Mouse (Mus musculus) CD4-positive, CD25-positive, alpha-beta regulatory T cell, adult 9 weeks (primary cell): Measurements from ENCODE around the gene Hemk1. TPM values are rescaled to one million over a fixed set of nuclear protein-coding genes. Genes with fewer than 3 reads are reported as not detected.

Source experiments
- polyA plus RNA-seq: library from polyadenylated mRNA; unstranded; fragments of 100-300 nt; shearing (Covaris generic); gene quantifications from one replicate; pipeline ENCODE4 v1.2.1, GENCODE M21; 2017

Gene Hemk1
- polyA plus RNA-seq: 31.5 TPM

DNA sequence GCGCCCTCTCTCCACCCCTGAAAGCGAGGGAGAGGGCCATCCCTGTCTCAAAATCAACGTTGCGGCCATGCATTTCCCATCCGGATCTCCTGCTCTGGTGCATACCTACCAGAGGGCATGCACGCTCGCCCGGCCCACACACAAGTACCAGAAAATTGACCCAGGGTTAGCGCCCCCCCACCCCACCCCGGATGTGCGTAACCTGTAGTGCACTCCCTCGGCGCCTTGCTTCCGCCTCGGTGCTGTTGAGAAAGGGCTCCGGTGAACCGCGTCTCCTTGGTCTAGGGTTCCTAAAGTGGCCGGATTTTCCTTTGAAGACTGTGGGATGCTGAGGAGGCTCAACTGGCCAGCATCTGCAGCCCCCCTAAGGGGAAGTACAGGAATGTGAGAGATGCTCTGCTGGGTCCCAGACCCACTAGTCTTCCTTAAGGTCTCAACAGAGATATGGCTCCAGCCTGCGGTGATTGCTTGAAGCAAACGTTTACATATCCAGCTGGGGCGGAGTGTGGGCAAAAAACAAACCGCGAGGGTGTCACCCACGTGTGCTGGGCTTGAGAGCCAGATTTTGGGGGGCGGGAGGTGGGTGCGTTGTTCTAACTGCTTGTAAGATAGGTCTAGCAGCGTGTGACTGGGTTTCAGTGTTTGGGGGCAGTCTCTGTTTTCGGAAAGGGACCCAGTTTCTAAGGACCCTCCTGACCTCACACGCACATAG, at the start of gene Hemk1:
TSS of gene Hemk1 (minus strand) at position 179 of the 712 bp plus-strand sequence.

DNA sequence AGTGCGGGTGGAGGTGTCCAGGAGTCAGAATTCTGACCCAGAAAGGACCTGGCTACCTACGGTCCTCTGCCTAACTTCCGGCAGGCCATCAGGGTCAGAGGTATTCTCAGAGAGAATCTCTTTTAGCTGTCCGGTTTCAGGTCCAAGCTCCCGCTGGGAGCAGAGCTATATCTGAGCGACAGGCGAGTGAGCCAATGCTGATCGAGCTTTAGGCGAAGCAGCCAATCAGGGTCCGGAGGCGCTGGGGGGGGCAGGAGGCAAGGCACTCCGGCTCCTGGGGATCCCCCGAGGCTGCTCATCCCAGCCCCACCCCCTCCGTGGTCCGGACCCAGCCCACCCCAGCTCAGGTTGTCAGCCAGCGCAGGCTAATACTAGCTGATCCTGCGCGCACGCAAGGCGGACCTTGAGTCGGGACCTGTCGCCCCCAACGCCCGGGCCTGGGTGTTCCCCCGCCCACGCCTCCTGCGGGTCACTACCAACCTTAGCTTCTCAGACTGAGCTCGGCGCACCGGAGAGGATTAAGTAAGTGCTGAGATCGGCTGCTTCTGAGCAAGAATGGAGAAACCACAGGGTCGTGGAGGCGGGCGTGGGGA, 2.2 kb upstream of the Hemk1 start, which contains the start of gene 6430571L13Rik:
TSS of gene 6430571L13Rik (plus strand) at position 336 of the 593 bp plus-strand sequence.

DNA sequence AAGGTAGTCTGAATTCAATTTTAAA, 42.3 kb downstream of the Hemk1 start, which contains the start of gene Cish:
TSS of gene Cish (plus strand) at position 11 of the 25 bp plus-strand sequence.

DNA sequence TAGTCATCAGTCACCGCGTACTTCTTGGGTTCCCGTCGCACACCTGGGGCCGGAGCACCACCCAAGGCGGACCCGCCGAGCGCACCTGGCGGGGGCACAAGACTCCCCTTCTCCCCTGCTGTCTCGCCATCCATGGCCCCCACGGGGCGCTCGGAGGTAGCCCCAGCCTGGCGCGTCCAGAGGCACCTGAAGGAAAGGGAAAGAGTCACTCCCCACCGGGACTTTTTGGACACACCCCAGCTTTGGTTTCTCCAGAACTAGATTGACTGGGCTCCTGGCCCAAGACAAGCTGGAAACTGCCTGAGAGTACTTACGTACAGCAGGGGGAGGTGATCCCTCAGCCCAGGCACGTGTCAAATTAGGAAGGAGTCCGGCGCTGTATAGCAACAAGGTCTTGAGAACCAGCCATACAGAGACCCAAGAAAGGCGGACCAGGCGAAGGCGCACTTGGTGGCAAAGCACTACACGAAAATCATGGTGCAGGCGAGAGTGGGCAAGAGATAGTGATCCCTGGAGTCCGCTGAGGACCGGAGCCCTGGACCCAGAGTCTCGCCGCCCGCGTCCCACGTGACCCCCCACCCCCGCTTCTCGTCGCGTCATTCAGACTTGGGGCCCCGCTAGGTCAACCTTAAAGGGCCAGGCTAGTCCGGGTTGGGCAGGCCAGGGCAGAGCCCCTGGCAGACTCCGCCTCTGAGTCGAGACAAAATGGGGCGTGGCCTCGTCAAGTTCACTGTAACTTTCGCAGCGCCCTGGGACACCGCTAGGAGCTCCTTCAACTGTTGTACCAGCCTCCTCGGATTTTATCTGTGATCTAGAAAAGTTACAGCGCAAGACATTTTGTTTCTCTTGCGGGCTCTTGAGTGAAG, 48.7 kb downstream of the Hemk1 start, which contains the start of gene Mapkapk3:
TSS of gene Mapkapk3 (minus strand) at position 667 of the 866 bp plus-strand sequence.

Other genes with a start within 250 kb of the Hemk1 start
- 0.10 TPM for gene Dock3, start 106.4 kb downstream of the Hemk1 start, polyA plus RNA-seq
- 135 TPM for gene Mapkapk3, start 48.5 kb downstream of the Hemk1 start, polyA plus RNA-seq
- 235 TPM for gene Cish, start 42.3 kb downstream of the Hemk1 start, polyA plus RNA-seq
- 3.0 TPM for gene 6430571L13Rik, start 2.3 kb upstream of the Hemk1 start, polyA plus RNA-seq
- gene Cacna2d2, start 61.3 kb upstream of the Hemk1 start, polyA plus RNA-seq: 0.98 TPM
- 62.1 TPM for gene Tmem115, start 195.6 kb upstream of the Hemk1 start, polyA plus RNA-seq
- 79.9 TPM for gene Cyb561d2, start 203.8 kb upstream of the Hemk1 start, polyA plus RNA-seq
- 69.6 TPM for gene Nprl2, start 203.9 kb upstream of the Hemk1 start, polyA plus RNA-seq
- 2.7 TPM for gene Zmynd10, start 208.9 kb upstream of the Hemk1 start, polyA plus RNA-seq
- 75.7 TPM for gene Rassf1, start 213.2 kb upstream of the Hemk1 start, polyA plus RNA-seq
- gene Tusc2, start 224.9 kb upstream of the Hemk1 start, polyA plus RNA-seq: 7.4 TPM
- 17.9 TPM for gene Hyal2, start 229.6 kb upstream of the Hemk1 start, polyA plus RNA-seq
- 8.2 TPM for gene Hyal1, start 238.6 kb upstream of the Hemk1 start, polyA plus RNA-seq
- 28.2 TPM for gene Naa80, start 240.5 kb upstream of the Hemk1 start, polyA plus RNA-seq
- 0.53 TPM for gene Hyal3, start 242.5 kb upstream of the Hemk1 start, polyA plus RNA-seq
- gene Ifrd2, start 249.3 kb upstream of the Hemk1 start, polyA plus RNA-seq: 35.1 TPM